Mouse (Mus musculus): Measurements from ENCODE around the gene Hmgcs2.

The Hmgcs2 gene

DNA sequence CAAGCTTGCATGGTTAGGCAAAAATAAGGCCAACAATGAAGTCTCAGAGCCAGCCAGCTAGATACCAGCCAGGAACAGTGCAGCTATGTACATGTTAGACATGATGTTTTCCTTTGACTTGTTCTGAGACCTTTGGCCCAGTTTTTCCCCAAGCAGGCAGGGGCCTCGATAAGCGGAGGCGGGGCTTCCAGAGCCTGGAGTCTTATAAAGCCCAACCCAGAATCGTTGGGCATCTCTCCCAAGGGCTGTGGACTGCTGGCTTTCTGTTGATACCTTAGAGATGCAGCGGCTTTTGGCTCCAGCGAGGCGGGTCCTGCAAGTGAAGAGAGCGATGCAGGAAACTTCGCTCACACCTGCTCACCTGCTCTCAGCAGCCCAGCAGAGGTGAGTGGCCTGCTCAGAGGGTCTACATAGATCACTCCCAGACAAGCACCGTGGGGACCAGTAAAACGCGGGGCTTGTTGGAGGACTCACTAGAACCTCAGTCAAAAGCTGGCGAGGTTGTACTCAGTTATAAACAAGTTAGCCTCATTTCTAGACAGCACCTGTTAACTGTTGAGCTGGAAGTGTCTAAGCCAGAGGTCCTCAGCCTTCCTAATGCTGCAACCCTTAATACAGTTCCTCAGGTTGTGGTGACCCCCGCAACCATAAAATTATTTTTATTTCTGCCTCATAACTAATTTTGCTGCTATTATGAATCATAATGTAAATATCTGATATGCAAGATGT is at the start of gene Hmgcs2:
Hmgcs2 (plus strand) TSS at position 232 of the 729 bp plus-strand sequence.
- DNase-seq = peak; percentile 14

DNA sequence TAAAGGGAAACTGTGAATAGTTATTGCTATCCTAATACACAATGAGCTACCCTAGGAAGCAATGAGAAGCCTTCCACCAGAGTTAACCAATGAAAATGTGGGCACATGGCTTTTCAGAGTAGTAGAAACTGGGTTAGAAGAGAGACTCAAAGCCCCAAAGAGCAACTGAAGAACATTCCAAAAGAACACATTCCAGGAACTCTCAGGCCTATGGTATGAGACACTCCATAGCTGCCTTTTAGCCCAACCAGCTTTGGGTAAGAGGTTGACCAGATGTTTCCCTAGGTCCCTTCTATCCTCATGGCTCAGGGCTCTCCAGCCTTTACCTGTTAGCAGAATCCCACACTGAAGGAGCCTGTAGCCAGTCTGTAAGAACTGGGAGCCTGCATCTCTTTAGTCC is 46.7 kb upstream of the Hmgcs2 start:
- no peak for DNase-seq

DNA sequence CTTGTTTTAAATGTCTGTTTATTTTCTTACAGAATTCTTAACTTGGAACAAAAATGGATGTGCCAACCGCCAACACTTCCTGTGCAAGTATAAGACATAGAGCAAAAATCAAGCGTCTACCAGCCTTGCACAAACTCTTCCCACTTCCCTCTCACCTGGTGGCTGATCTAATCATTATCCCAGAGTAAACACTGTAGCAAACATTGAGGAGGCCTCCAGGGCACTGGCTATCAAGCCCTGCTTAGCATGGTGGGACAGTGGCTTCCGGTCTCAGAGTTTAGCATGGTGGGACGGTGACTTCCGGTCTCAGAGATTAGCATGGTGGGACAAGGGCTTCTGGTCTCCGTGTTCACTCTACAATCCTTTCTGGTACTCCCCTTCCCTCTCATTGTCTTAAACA is 44.0 kb upstream of the Hmgcs2 start:
- no peak for DNase-seq

DNA sequence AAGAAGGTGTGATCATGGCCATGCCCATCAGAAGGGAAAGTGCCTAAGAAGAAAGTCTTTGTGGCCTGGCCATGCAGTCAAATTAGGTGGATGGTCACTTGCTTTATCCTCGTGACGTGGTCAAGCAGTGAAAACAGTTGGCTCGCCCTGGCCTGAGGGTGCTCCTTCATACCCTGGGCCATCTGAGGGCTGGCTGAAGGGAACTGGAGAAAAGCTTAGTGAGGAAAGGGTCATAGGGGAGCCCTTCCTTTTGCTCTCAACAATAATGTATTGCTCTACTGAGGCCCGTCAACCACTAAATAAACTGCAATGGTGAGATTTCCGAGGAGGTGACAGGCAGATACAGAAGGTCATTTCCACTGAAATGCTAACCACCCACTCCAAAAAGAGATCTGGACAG is 43.0 kb upstream of the Hmgcs2 start:
- no peak for DNase-seq

DNA sequence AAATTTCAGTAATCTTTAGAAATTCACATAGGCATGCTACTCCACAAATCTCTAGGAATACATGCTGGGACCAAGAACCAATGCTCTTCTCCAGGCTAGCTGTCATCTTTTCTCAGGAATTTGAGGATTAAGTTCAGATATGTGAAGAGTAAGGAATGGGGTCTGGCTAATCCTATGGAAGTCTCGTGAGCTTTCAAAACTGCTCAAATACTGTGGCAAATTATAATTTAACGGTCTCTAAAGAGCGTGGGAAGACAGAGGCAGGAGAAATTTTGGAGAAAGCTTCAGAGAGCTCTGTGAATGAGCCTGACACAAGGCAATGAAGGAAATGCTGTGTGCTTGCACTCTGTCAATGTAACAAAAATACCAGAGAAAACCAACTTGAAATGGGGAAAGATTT is 42.1 kb upstream of the Hmgcs2 start:
- no peak for DNase-seq

DNA sequence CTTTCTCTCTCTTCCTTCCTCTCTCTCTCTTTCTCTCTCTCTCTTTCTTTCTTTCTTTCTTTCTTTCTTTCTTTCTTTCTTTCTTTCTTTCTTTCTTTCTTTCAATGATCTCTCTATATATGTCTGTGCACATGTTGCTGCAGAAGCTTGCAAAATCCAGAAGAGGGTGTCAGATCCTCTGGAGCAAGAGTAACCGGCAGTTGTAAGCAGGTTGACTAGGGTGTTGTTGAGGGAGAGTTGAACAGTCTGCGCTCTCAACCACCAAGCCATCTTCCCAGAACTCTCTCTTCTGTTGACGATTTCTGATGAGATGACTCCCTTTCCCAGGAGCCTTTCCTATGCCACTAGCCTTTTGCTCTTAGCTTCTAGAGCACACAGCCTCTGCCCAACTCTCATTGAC is 38.2 kb upstream of the Hmgcs2 start:
- no peak for DNase-seq

DNA sequence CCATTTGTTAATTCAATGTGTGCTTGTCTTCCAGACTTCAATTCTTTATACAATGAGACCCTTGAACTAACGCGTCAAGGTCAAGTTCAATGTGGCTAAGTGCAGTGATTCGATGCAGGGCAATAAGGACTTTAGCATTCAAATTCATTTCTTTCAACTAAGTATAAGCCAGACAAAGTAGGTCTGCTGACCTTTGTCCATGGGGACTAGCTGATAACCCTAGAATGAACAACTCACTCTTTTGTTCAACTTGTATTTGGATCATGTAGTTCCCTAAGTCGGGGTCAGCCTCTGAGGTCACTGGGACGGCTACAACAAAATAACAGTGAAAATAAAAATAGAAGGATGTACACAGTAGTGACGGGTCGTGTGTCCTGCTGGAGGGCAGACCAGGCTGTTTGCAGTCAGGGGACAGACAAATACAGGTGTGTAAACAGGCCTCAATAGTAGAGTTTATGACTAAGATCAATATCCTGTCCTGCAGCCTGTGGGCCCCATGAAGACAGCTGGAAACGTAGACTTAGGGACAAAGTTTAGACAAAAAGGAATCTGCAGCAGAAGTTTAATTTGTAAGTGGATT is 37.7 kb upstream of the Hmgcs2 start:
- DNase-seq = no peak

DNA sequence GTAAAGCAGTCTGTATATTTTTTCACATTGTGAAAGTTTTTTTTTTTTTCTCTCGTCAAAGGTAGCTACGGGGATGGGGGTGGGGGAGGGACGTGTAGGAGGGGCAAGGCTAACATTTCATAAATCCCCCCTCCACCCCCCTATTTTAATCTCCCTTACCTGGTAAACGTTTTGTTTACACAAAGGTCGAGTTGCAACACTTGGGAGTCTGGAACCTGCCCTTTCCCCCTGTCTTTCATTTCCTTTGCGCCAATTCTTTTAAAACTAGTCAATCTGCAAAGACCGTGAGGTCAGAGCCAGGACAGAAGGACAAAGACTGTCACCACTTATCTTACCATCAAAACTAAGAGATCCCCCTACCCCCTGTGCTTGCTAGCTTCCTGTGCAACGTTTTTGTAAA is 34.3 kb upstream of the Hmgcs2 start:
- no peak for DNase-seq

DNA sequence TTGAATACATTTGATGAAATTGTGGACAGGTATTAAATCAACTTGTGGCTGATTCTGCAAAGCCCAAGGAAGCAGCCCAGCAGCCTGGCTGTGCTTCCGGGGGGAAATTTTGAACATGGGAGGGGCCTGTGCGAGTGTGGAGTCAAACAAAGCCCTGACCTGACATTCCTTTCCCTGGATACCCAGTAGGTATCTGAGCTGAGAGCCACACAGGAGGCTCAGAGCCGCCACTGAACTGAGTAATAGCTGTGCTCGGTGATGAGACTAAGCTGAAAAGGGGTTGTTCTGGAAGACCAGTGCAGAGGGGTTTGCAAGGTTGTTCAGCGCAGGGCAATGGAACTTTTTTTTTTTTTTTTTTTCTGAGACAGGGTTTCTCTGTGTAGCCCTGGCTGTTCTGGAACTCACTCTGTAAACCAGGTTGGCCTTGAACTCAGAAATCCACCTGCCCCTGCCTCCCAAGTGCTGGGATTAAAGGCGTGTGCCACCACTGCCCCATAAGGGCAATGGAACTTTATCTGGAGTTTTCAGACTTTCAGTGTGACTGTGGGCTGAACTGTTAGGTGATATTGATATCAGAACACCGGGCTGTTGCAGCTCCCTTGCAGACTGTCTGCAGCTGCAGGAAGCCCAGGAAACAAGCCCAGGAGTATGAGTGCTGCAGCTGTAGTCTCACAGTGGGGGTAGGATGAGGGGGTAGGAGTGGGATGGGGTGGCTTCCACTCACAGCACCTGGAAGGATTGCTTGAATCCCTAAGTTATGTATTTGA is 33.1 kb upstream of the Hmgcs2 start:
- DNase-seq = no peak

DNA sequence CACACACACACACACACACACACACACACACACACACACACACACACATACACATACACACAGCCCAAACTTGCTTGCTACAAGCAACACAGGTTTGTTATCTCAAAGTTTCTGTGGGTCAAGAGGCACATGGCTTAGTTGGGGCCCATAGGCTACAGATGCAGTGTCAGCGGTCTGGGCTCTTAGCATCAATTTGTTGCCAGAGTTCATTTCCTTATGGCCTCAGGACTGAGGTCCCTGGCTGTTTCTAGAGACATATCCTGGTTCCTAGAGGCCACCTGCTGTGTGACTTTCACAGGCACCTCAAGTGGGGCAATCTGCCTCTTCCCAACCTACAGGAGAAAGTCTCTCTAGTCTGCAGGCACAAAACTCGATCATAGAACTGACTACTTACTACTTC is 30.9 kb upstream of the Hmgcs2 start:
- no peak for DNase-seq

DNA sequence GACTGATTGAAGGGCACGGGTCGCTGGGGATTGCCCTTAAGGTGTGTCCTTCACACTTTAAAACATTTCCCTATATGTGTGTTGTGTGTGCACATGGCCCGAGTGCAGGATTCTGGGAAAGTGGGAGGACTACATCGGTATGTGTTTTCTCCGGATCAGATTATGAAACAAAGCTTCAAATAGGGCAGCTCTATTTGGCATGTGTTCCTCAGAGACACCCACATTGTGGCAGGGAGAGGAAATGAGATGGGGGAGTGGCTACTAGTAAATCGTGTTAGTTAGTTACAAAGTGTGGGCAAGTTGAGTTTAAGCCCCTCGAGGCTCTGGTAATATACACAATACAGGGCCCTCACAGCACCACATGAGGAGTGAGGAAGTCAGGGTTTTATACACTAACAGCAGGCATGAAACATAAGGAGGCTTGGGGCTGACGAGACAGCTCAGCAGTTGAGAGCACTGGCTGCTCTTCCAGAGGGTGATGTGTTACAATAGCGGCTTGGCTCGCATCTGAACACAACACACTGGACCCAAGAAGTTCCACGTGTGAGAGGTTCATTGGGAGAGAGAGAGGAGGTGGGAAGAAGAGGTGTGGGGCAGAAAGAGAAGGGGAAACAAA is 30.3 kb upstream of the Hmgcs2 start:
- DNase-seq = no peak

DNA sequence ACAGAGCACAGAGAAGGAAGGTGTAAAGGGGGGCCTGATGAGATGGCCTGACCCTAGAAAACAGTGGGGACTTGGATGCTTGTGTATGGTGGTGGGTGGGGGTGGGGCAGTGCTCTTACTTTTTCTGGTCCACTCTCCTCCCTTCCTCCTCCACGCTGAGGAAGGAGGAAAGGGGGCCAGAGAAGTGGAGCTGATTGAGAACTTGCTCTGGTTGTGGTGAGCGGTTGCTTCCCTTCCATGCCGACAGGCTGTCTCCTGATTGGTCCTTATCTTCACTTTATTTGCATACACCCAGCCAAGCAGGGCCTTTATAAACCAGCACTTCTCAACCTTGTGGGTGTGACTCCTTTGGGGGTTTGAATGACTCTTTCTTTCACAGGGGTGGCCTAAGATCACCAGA is 26.2 kb upstream of the Hmgcs2 start:
- no peak for DNase-seq

DNA sequence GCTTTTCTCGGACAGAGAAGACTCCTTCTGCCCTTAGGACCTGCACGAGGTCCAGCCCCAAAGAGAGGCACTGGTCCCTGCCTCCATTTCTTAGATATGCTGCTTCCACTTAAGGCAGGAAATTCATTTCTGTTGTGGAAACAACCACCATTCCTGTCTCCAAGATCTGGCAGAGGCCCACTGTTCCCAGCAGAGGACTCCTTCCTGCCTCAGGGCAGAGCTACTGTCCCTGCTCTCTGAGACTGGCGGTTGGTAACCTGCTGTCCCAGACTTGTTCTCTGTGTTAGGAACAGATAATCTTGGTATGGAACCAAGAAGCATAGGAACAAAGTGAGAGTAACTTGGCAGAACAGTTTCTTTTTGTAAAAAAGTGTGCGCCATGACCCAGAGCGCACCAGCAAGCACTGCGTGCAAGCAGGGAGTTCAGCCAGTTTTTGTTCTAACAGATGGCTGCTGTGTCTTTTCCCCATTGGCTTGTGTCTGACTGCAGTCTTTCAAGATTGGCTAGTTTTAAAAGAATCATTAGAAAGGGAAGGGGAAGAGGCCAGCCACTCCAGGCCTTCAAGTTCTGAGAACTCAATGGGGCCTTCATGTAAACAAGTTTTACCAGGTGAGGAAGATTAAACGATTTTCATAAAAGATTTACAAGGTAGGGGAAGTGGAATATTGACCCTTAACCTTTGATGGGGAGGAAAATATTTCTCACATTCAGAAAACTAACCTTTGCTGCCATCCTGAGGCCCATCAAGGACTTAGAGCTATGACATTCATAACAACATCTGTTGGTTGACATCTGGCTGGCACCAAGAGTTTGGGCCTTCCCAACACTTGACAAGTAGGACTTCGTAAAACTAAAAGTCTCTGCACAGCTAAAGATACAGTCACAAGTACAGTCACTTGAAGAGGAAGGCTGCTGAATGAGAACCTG is 25.3 kb upstream of the Hmgcs2 start:
- no peak for DNase-seq

DNA sequence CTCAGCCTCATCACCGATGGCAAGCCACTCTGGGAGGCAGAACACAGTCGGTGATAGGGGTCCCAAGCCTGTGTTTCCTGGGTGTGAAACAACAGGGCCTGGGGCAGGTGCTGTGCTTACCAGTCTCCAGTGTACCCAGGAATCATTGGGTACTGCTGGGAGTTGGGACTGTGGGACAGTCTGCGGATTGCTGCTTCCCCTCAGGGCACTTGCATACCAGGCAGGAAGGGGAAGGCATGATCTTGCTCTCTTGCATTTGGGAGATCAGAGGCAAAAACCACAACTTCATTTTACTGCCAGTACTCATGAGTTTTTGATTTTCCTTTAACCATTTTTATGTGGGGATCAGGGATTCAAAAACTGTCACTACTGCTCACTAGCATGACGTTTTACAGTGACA is 21.5 kb upstream of the Hmgcs2 start:
- no peak for DNase-seq

DNA sequence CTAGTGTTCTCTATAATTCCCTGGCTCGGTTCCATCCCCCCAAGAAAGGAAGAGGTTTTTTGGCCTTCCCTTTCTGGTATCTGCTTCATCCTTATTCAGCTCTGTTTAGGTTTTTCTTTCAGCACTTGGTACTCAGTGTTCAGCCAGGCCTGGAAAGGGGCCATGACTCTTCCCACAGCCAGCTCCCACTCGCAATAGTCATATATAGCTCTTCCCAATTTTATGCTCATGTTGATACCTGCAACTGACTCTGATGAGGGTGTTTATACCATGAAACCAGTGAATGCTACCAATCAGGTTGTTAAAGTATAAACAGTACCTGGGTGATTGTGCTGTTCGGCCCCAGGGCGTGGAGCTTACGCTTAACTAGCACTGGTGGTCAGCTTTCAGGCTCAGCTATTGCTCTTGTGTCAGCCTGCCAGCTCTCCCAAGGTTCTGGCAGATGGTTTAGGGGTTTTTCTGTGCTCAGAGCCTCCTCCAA is 20.9 kb upstream of the Hmgcs2 start:
- DNase-seq = no peak

DNA sequence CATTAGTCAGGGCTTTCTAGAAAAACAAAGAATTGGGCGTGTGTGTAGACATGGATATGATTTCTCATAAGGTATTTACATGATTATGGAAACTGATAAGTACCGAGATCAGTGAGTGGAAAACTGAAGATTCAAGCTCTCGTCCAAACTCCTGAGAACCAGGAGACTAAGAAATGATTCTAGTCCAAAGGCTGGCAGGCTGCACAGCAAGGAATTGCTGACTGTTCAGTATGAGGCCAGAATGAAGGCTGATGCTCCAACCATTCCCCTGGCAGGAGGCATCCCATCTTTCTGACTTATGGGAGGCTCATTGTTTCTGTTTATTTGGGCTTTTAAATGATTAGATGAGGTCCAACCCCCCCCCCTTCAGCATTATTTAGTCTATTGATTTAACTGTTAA is 19.7 kb upstream of the Hmgcs2 start:
- DNase-seq = no peak

DNA sequence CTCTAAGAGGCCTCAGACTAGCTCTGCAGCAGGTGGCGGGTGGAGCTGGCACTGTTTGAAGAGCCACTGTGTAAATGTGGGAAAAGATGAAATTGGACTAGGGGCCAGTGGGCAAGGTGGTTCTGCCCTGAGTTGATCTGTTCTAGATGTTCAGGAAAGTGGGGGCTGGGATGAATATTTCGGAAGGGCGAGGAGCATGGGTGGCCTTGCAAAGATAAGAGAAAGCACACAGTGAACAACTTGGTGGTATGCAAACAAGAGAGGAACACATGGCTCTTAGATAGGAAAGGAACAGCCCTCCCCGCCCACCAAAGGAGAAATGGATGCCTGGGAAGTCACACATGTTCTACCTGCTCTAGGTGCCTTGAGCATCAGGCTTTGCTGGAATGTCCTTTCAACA is 18.8 kb upstream of the Hmgcs2 start:
- DNase-seq = no peak

DNA sequence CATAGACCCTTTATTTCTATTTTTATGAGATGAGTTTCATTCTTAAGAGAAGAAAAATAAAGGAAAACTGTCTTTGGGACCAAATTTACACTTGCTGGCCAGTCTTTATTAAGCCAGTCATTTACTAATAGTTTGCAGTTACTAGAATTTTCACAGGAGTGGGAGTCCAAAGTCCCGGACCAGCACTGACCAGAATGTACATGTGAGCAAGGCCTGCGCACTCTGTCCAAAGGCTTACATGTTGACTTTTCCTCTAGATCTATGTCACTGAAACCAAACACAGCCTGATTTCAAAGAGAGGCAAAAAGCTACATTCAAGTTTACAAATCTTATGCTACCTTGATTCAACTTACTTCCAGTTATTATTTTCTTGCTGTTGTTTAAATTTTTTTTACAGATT is 18.1 kb upstream of the Hmgcs2 start:
- DNase-seq = no peak

DNA sequence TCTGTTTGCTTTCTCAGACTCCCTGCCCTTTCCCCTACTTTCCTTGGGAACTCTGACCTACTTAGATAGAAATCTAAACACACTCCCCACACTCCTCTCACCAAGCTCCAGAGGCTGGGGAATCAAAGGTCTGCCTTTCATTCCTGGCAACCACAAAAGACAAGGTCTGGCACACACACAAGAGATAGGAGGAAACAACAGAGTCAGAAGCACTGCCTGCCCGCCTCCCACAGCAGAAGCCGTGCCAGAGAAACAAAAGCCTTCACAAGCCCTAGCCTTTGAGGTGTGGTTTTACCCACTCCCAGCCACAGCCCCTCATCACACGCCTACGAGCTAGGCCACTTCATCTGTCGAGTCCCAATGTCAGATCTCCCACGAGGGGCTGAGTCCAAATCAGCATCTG is 13.0 kb upstream of the Hmgcs2 start:
- peak; percentile 32 for DNase-seq

DNA sequence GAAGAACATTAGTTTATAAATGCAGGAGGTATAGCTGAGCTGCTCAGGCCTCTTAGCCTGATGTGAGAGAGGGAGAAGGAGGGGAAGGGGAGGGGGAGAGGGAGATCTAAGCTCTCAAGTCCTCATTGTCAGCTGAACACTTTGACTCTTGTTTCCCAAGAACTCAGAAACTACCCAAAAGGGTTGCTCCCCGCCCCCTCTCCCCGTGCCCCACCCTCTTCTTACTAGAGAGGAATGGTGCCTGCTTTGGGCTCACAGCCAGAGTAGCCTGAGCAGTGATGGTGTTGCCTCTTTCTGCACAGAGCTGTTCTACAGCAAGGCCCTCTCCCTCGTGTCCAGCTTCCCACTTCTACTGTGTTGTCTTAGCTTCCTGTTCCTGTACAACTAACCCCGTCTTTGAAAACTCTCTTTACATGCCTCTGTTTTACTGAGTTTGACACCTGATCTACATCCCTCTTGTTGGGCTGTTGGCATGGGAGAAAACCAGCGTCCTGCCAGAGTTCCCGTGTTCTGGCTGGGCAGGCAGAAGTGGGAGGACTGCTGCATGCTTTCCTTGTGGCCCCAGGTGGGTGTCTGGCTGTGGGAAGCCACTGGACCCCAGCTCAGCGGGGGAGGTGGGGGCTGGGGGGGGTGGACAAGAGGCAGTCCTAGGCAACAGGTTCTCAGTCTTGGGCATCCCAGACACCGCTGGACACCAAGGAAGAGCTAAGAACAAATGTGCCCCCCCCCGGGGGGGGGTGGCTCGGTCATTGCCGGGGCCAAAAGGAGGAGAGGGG is 6.4 kb upstream of the Hmgcs2 start:
- DNase-seq = no peak

DNA sequence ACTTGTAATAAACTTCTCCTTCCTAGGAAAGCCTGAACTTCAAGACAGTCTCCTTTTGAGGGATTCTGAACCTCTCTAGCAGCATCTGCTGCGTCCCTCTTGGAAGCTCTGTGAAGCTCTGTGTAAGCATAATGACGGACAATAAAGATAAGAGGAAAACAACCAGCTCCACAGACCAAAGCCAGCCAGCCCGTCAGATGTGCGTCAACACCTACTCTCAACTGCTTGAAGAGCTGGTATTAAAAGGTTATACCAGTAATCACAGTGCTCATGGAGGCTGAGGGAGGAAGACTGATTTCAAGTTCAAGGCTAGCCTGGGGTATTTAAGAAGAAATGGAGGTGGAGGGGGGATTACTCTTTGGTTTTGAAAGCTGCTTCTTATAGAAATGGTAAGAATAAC is 553 bp upstream of the Hmgcs2 start:
- no peak for DNase-seq

Data from retina, postnatal 1 day (tissue).